Mouse (Mus musculus) right cerebral cortex, postnatal 25 days (tissue): ENCODE data around the gene Myh6.
"Not testable (repeated sequence)": the region's sequence is repeated elsewhere in the genome, so short reads cannot be mapped to it uniquely, and the experiment has no call there.

ENCODE experiments used
- DNase-seq: peaks from one replicate; pipeline ENCODE4 v3.0.0; 2022

Myh6 gene

DNA sequence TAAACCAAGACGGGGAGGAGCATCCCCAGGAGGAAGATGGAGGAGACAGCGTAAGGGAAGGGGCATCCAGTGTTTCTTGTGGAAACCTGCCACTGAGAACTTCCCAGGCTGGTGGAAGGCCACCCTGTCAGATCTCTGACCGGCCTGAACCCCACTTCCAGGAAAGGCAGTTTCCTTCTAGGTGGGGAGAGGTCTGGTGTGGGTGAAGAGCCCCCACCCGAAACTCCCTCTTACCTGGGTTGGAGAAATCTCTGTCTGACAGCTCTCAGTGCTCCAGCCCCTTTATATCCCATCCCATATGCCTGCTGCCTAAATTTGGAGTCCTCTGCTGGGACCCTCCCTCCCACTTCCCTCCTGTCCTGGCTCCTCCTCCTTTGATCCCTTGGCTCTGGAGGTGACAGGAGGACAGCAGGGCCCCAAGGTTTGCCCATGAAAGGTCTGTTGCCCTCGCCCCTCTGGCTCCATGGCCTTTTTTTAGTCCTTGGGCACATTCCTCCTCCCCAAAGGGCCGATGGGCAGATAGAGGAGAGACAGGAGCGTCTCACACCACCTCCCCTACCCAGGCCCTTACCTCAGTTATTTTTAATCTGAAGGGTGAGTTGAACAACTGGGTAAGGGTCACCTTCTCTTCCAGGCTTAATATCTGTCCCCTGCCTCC is at the start of gene Myh6:
TSS of gene Myh6 (minus strand) at position 608 of the 658 bp plus-strand sequence.
- DNase-seq = no peak

DNA sequence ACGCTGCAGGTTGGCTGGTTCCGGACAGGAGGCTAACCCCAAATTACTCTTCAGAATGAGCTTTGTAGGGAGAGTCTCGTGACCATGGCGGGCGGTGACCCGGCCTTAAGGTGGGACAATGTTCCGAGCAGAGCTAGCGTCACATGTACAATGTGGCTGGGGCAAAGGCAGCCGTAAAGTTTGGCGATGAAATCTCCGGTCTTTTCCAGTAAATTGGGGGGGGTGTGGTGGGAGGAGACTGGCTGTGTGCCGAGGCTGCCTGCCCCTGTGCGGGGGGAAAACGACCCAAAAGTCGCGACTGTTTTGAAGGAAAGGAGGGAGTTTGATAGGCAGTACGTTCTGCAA is 49.0 kb upstream of the Myh6 start:
- DNase-seq = no peak

DNA sequence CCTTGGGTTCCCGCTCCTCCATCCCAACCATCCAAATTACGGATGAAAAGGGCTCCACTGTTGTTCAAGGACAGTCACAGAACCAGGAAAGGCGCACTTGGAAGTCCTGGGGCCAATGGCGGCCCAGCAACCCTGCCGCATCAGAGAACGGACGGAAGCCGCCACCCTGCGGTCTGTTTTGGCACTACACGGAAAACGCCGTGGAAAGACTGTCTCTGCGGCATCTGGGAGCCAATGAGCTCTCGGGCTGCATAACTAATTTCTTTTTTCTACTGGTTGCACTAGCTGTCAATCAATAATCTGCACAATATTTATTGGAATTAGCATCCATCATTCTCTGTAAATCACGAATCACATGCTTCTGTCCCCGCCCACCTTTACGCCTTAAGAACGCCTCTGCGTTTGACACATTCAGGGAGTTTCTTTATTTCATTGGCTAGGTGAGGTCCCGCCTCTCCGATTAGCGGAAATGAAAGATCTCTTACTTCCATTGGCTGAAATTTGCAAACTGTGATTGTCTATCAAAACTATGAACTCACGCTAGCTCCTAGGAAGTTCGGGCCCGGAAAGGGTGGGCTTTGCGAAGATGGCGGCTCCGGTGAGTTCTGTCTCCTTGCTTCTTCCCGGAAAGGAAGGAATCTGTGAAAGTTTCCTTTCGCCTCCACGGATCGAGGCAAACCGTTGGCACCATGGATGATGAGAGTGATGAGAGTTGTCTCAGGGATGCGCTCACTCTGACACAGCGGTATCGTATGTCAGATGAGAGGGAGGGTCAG is 48.5 kb upstream of the Myh6 start, which contains the start of gene Ngdn:
TSS of gene Ngdn (plus strand) at position 464 of the 776 bp plus-strand sequence.
- DNase-seq = peak; percentile 98

DNA sequence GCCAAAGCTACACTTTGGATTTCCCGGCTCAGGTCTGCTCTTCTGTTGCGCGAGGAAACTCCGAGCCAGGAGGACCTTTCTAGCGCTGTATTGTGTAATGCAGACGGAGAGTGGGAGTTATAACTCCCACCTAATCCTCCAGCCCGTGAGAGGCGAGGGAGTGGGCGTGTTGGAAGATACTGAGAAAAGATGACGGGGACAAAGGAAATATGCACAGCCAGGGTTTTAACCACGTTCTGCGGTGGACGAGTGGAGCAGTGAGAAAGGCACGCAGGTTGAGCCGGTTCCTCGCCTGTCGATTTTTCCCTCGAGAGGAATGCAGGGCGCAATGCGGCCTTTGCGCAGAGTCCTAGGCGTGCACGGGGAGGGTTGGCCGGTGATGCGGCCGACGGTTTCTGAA is 47.9 kb upstream of the Myh6 start:
- peak; percentile 79 for DNase-seq

DNA sequence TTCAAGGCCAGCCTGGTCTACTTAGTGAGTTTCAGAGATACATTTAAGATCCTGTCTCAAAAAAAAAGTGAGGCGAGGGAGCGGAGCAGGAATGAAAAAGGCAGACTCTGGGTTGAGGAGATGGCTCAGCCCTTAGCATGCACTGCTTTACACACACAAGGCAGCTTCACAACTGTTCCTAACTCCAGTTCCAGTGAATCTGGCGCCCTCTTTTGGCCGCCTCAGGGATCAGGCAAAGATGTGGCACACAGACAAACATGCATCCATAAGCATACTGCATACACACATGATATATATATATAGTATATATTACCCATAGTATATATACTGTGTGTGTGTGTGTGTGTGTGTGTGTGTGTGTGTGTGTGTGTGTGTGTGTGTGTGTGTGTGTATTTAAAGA is 44.4 kb upstream of the Myh6 start:
- DNase-seq = no peak

DNA sequence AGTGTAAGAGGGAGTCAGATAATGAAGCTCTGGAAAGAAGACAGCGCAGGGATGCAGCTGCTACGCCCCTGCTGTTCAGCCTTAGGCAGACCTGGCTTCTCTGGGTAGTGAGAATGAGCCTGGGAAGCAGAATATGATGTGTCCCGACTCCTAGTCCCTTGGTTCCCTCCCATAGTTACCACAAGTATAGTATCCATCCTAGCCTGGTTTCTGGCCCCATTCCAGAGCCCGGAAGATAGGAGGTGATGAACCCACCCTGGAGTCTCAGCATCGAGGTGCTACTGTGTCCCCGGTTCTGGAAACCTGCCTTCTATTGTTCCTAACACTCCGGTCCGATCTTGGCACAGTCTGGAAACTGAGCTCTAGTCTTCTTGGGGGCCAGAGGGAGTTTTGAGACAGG is 41.7 kb upstream of the Myh6 start:
- DNase-seq = no peak

DNA sequence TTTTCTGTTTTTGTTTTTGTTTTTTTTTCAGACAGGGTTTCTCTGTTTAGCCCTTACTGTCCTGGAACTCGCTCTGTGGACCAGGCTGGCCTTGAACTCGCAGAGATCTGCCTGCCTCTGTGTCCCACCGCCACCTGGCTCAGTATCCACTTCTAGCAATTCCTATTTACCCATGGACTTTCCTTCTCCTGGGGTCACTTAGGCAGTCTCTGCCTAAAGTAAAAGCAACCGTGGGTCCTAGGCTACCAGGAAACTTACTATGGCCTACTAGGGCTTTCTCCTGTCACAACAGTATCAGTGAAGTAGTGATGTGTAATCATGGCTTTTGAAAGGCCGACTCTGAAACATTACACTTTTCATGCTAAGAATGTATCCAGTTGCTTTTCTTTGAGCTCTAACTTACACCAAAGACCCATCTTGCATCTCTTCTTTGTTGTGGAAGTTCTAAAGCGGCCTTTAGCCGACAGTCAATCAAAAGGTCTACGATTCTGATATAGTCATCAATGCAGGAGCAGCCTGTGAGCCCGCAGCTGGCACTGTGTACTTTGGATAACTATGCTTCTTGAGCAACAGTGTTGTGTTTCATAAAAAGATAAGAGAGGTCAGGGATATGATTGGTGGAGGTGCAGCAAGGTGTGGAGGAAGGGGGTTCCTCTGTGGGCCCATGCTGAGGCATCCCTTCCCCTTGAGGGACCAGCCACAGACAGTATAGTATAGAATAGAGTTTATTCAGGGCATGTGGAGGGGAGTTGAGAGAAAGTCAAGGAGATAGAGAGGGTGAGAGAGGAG is 40.6 kb upstream of the Myh6 start:
- DNase-seq = no peak

DNA sequence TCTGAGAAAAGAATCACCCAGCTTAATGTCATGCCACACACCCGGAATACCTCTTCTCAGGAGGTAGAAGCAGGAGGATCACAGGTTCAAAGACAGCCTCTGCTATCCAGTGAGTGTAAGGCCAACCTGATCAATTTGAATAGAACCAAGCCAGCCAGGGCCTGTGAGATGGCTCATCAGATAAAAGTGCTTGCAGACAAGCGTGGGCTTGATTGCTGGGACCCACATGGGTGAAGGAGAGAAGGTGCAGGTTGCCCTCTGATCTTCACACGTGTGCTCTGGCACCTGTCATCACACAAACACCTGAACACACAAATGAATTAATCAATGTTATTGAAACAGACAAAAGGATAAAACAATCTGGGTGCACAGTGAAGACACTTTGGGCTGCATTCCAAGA is 39.8 kb upstream of the Myh6 start:
- DNase-seq = no peak

DNA sequence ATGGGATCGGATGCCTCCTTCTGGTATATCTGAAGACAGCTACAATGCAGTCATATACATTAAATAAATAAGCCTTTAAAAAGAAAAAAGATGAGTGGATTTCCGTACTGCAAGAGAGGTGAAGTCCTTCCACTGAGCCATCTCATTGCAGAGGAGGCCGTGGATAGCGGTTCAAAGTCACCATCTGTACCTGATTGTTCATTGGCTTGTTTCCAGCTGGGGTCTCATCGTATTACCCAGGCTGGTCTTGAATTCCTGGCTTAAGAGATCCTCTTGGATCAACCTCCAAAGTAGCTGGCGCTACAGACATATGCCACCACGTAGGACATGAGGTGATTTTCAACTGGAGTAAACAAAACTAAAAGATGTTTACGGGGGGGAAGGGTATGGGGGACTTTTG is 39.2 kb upstream of the Myh6 start:
- no peak for DNase-seq

DNA sequence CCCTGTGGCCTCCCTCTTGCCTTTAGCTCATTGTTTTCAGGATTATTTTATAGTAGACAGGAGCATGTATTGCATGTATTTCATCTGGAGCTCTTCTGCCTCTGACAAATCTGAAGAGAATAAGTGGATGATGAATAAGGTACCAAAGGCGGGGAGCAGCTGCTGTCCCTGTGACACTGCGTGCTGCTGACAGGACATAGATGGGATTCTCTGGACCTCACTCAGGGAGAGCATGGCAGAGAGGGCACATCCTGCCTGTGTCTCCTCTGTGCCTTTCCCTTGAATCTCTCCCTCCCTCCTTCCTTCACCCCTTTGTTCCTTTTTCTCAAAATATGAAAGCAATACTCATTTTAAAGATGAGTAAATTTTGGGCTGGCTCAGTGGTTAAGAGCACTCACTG is 38.8 kb upstream of the Myh6 start:
- no peak for DNase-seq

DNA sequence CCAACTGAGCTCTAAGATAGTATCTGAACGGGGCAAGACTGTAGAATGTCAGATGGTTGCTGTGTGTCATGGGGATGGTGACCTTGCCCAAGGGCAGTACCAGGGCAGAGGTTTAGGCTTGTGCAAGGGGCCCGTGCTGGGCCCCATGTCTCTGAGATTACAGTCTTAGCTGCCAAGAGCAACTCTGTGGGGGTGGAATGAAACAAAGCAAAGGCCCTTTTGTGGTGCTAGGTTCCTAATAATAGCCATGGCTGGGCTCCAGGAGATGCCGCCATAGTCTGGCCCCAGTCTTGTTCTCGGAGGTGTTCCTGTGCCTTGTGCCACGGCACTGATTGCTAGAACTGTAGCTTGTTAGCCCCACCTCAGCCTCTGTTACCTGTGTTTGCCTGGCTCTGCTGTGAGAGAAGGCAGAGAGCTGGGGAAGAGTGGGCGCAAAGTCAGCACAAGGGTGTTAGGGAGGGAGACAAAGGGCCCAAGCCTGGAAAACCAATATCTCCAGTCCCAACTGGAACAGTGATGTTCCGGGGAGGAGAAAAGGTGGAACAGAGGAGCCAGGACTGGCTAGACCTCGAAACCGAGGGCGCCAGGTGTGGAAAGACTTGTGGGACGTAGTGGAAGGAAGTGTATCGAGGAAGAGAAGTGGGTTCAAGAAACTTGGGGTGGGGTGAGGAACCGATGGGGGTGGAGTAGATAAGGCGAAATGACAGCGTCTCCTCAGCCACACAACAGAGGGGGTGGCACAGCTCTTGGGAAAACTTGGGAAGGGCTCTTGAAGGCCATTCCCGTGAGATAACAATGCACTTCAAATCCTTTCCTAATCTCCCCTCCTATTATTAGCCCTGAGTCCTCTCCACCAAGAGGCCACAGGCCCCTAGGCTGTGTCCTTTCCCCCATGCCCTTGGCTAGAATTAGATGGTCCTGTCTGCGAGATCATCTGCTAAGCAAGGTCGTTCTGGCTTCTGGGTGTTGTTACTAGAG is 37.4 kb upstream of the Myh6 start:
- no peak for DNase-seq

DNA sequence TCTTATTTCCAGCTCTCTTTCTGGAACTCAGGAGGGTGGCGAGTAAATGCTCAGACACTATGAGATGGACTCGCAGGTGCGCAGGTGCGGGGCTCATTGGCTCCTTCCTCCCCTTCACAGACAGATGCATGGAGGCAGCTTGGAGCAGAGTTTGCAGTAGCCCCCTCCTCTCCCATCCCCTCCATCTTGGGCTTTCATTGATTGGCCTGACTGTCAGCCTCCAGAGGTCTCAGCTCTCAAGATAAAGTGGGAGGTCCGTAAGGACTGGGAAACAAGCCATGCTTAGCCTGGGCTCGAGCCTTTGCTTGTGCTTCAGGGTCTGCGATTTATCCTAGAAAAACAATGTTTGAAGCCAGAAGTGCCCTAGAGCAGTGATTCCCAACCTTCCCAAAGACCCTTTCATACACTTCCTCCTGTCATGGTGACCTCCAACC is 36.0 kb upstream of the Myh6 start:
- no peak for DNase-seq

DNA sequence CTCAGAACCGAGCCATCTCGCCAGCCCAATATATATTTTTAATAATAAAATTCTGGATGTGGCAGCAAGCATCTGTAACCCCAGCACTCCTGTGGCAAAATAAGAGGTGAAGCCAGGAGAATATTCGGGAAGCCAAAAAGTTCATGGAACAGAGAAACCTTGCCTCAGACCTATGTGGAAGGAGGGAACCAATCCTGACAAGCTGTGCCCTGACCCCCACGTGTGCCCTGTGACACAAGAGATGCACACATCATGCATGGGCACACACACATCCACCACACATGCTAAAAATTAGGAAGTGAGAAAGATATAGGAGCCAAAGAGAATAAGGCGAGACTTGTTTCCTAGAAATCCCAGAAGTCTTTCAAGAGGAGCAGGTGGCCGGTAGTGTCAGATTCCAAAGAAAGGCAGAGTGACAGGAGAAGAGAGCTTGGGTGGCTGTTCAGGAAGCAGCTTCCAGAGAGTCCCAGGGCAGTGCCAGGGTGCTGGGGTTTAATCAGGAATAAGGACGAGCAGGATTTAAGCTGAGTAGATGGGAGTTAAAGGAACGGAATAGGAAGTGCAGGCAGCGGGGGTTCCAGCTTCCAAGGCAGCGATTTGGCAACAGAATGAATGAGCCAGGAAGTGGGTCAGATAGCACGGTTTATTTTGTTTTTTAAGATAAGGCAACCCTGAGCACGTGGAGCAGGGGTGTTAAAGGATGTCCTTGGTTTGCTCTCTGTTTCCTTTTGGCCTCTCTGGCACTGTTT is 35.4 kb upstream of the Myh6 start:
- no peak for DNase-seq

DNA sequence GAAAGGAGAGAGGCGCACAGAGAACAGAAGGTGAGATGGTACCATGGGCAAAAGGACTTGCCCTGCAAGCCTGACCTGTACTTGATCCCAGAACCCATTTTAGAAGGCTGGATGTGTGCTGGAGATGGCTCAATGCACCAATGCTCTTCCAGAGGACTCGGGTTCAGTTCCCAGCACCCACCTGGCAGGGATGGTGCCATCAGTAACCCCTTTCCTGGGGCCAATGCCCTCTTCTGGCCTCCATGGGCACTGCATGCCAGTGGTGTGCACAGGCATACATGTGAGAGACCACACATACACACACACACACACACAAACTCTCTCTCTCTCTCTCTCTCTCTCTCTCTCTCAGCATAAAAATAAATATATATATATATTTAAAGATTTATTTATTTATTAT is 34.7 kb upstream of the Myh6 start:
- DNase-seq = no peak

DNA sequence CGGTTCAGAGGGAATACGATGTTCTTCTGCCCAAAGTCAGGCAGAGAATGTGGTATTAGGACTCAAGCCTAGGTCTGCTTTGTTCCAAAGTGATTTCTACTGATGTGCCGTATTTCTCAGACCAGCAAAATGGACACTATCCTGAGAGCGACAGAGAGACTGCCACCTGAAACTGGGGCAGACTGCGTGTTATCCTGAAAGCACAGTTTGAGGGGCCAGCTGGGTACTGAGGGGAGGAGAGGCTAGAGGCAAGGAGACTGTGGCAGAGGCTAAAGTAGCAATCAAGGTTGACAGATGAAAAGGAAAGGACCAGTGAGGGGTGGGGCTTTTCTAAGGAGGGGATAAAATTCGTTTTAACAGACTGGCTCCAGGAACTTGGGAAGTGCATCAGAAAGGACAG is 34.1 kb upstream of the Myh6 start:
- DNase-seq = no peak

DNA sequence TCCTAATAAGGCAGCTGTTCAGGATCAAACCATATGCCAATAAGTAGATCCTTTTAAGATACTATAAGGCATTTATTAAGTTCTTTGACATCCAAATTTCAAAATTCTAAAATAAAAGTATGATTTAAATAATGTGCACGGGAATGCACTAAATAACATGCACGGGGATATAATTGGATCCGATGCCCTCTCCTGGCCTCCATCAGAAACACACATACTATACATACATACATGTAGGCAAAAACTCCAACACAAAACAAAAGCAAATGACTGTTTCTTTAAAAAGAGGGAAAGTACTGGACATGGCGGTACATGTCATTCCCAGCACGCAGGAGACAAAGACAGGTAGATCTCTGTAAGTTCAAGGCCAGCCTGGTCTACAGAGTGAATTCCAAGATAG is 33.1 kb upstream of the Myh6 start:
- DNase-seq = not testable (repeated sequence)

DNA sequence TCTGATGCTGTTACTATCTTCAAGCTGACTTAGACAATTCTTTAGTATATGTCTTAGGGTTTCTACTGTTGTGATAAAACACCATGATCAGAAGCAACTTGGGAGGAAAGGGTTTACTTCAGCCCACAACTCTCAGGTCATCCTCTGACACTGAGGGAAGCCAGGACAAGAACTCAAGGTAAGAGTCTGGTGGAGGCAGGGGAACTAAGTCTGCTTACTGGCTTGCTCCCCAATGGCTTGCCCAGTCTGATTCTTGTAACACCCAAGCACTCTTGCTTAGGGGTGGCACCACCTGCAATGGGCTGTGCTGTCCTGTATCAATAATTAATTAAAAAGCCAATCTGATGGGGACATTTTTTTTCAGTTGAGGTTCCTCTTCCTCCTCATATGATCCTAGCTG is 32.0 kb upstream of the Myh6 start:
- no peak for DNase-seq

DNA sequence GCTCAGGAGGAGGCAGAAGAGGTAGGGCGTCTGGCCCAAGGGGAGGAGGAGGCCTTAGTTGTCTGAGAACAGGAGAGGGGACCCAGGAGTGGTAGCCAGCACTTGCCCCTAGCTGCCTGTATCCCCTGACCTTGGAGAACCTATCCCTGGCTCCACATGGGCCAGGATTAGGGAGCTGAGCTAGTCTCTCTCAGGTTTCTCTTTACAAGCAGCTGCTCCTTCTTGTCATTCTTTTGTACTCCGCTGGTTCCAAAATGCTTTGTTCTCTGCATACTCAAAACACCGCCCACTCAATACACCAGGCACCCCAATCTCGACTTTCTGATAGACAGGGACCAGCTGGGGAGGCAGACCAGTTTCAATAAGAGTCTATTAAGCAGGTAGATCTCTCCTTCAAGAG is 30.6 kb upstream of the Myh6 start:
- DNase-seq = no peak

DNA sequence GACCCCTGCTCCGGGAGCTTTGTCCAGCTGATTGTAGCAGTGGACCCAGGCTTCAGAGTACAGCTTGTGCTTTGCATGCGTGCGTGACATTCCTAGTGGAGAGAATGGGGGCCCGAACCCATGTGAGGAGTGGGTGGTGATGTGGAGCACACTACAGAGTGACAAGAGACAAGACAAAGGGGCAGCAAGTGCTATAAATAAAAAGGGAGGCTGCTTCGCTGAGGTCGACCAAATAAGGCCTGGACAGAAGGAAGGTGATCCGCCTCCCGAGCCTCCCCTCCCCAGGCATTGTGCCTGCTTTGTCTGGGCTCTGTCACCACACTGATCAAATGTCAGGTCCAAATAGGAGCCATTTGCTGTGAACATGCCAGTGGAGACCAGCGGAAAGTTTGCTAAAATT is 30.1 kb upstream of the Myh6 start:
- no peak for DNase-seq

DNA sequence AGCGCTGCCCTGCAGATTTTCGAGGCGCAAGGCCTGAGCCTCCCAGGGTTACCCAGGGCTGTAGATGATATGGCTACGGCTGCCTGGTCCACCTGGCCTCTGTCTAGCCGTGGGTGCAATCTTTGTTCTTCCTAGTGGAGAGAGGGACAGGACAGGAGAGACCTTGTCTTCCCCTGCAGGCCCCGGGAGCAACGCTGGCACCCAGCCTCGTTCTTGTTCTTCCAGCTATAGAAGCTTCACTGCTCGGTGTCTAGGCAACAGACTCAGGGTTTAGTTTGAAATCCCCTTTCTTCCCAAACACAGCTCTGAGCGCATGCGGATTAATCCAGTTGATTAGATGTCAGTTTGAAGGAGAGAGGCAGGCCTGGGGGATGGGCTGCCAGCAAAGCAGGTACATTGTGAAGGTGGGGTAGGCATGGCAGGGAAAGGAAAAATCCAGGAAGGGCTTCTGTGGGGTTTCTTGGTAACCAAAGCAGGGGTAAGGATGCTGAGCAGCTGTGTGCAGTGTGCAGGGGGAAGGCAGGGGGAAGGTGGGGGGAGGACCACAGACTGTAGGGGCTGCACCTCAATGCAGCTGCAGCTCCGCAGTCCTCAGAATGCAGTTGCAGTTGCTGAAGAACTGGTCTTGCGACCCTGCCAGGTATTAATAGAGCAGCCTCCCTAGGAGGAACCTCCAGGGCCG is 28.9 kb upstream of the Myh6 start:
- peak; percentile 48 for DNase-seq

DNA sequence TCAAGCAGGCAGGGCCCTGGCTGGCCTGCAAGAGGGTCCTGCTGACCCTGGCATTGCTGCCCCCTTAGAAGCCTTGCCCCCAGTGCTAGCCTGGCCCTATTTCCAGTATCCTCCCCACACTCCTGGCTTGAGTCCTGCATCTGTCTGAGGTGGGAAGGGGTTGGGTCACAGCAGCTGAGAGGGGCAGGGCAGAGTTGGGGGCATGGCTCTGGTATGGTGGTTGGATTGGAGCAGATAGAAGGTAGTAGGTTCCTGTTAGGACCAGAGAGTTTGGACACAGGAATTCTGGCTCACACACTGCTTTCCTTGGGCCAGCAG is 28.1 kb upstream of the Myh6 start:
- no peak for DNase-seq
